ENCODE assay signal across 8 mouse cellular contexts in genomic region chr1:135865518-135866194, GRCm38 (mm10). TPM values are rescaled to one million over a fixed set of nuclear protein-coding genes. Genes with fewer than 3 reads are reported as not detected.
A peak's percentile ranks its signal among the peaks of the same experiment; 100 is the strongest.
DNase-seq lines count a peak whose midpoint lies in the region; ATAC-seq lines count a peak whose summit lies in the region.

No protein-coding gene starts in this region.

- no peaks in the 10 kb centered on the region for H3K27me3 ChIP-seq in kidney, embryonic 16.5 days (ENCODE audit: insufficient read depth, low read length)
- no peaks in the 10 kb centered on the region for H3K27me3 ChIP-seq in stomach, embryonic 14.5 days (ENCODE audit: control insufficient read depth, insufficient read depth, low read length)

- no peaks in the 10 kb centered on the region for H3K36me3 ChIP-seq in kidney, embryonic 16.5 days (ENCODE audit: insufficient read depth, low read length)
- no peaks in the 10 kb centered on the region for H3K36me3 ChIP-seq in stomach, embryonic 14.5 days (ENCODE audit: control insufficient read depth, insufficient read depth, low read length)

- H3K27ac ChIP-seq in kidney, embryonic 16.5 days (ENCODE audit: low read length), result no peak overlapping the region
- H3K27ac ChIP-seq in stomach, embryonic 14.5 days (ENCODE audit: low read length), result no peak overlapping the region

- ATAC-seq in granulocyte monocyte progenitor cell, adult 5-6 weeks (replicated peaks; ENCODE audit: poor library complexity, severe bottlenecking), result peak; percentile 88
- ATAC-seq in kidney, embryonic 16.5 days (ENCODE audit: low FRiP score, low TSS enrichment), result peak; percentile 75
- ATAC-seq in stomach, embryonic 14.5 days (ENCODE audit: insufficient number of reproducible peaks, insufficient read depth, low FRiP score, low read depth), result peak; percentile 80; the same call in 1 of the 2 replicates

- H3K9me3 ChIP-seq in kidney, embryonic 16.5 days (ENCODE audit: low read length), result no peaks in the 10 kb centered on the region
- H3K9me3 ChIP-seq in stomach, embryonic 14.5 days (ENCODE audit: control insufficient read depth, low read depth, low read length), result no peaks in the 10 kb centered on the region

- no peaks in the 10 kb centered on the region for H3K4me1 ChIP-seq in kidney, embryonic 16.5 days (ENCODE audit: insufficient read depth, low read length)
- H3K4me1 ChIP-seq in stomach, embryonic 14.5 days (ENCODE audit: control insufficient read depth, insufficient read depth, low read length), result no peaks in the 10 kb centered on the region

- 48% methylated on average over 19 of the region's 19 CpGs for WGBS in kidney, embryonic 16.5 days
- 47% methylated on average over 19 of the region's 19 CpGs for WGBS in stomach, embryonic 14.5 days

- H3K4me3 ChIP-seq in kidney, embryonic 16.5 days (ENCODE audit: low read length), result no peak overlapping the region
- no peak overlapping the region for H3K4me3 ChIP-seq in stomach, embryonic 14.5 days (ENCODE audit: low read depth, low read length)

- H3K4me2 ChIP-seq in kidney, embryonic 16.5 days (replicated peaks; ENCODE audit: low read depth, low read length), result no peak overlapping the region
- no peak overlapping the region for H3K4me2 ChIP-seq in stomach, embryonic 14.5 days (replicated peaks; ENCODE audit: low read depth, low read length)

- H3K9ac ChIP-seq in kidney, embryonic 16.5 days (replicated peaks; ENCODE audit: low read length), result no peak overlapping the region
- H3K9ac ChIP-seq in stomach, embryonic 14.5 days (replicated peaks; ENCODE audit: low read depth, low read length), result no peak overlapping the region

- DNase-seq in 3T3-L1 (ENCODE audit: low read depth, low spot score), result peak; percentile 91
- peak; percentile 93 for DNase-seq in adrenal gland, postnatal 10 days
- peak; percentile 84 for DNase-seq in embryo, embryonic 9.5 days (ENCODE audit: extremely low spot score)
- DNase-seq in liver, result peak; percentile 83
- DNase-seq in neural tube, embryonic 10.5 days (ENCODE audit: extremely low spot score, low spot score), result peak; percentile 85

RNA-seq across cellular contexts. Expression of gene Tnnt2, which starts 29.5 kb away (rescaled TPM):
- 1 to 10 TPM; 2.6 to 5.1 TPM for total RNA-seq in adrenal gland, postnatal 10 days (2021)
- not detected in 2 replicates for total RNA-seq in granulocyte monocyte progenitor cell, adult 5-6 weeks (2014; fragmentation: Nextera tagmentation)
- total RNA-seq in granulocyte monocyte progenitor cell, adult 5-6 weeks (2017), result not detected in 2 replicates
- 9.4 and 37.2 TPM in 2 replicates for polyA plus RNA-seq in kidney, embryonic 16.5 days (2015; fragmentation: Nextera tagmentation; extraction: Ambion mirVana)
- 10.4 and 14.6 TPM in 2 replicates for polyA plus RNA-seq in stomach, embryonic 14.5 days (2014; fragmentation: Nextera tagmentation; extraction: Ambion mirVana)

RNA-seq across cellular contexts. Expression of gene Lad1, which starts 47.3 kb away (rescaled TPM):
- under 1 TPM; 0.21 TPM for total RNA-seq in adrenal gland, postnatal 10 days (2021)
- not detected in 2 replicates for total RNA-seq in granulocyte monocyte progenitor cell, adult 5-6 weeks (2014; fragmentation: Nextera tagmentation)
- total RNA-seq in granulocyte monocyte progenitor cell, adult 5-6 weeks (2017), result not detected in 2 replicates
- polyA plus RNA-seq in kidney, embryonic 16.5 days (2015; fragmentation: Nextera tagmentation; extraction: Ambion mirVana), result 29.1 and 30.8 TPM in 2 replicates
- polyA plus RNA-seq in stomach, embryonic 14.5 days (2014; fragmentation: Nextera tagmentation; extraction: Ambion mirVana), result 58.2 and 60.5 TPM in 2 replicates

RNA-seq across cellular contexts. Expression of gene Pkp1, which starts 53.4 kb away (rescaled TPM):
- total RNA-seq in adrenal gland, postnatal 10 days (2021), result not detected
- not detected in 2 replicates for total RNA-seq in granulocyte monocyte progenitor cell, adult 5-6 weeks (2014; fragmentation: Nextera tagmentation)
- total RNA-seq in granulocyte monocyte progenitor cell, adult 5-6 weeks (2017), result not detected in 2 replicates
- 0.24 and 0.44 TPM in 2 replicates for polyA plus RNA-seq in kidney, embryonic 16.5 days (2015; fragmentation: Nextera tagmentation; extraction: Ambion mirVana)
- 5.7 and 7.5 TPM in 2 replicates for polyA plus RNA-seq in stomach, embryonic 14.5 days (2014; fragmentation: Nextera tagmentation; extraction: Ambion mirVana)
